Mouse (Mus musculus) thymus, adult 2 months (tissue): Measurements from ENCODE around the gene 2210011C24Rik.

Experiments used
- CTCF ChIP-seq: fragments of 200-500 bp; IDR thresholded peaks from 2 replicates; pipeline ENCODE4 v1.5.1; 2012; ENCODE audit warnings: mild to moderate bottlenecking, control low read depth, low read length, moderate library complexity, borderline replicate concordance; ENCODE audit not compliant: control insufficient read depth, poor library complexity, insufficient read depth; ENCODE audit errors: extremely low read depth
- POLR2A ChIP-seq: fragments of 200-500 bp; IDR thresholded peaks from 2 replicates; pipeline ENCODE4 v1.6.1; 2012; ENCODE audit warnings: mild to moderate bottlenecking, low read length, control low read depth, moderate library complexity; ENCODE audit not compliant: control insufficient read depth, poor library complexity, insufficient read depth; ENCODE audit errors: extremely low read depth

DNA sequence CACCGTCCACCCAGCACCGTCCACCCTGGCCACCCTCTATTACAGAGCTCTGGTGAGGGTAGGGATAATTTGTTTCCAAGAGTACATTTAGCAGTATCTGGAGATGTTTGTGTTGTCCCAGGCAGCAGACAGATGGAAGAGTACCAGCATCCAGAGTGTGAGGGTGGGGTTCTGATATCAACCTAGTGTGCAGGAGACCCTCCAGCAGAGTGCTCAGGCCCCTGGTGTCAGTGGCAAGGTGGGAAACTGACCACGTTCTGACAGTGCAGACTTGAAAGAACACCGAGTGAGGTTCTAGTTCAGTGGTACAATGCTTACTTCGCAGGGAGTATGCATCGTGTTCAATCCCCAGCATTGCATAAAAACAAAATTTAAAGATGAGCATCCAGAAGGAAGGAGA is 40.3 kb downstream of the 2210011C24Rik start:
- no peak for TF ChIP-seq CTCF
- TF ChIP-seq POLR2A, result no peak
